Mouse (Mus musculus) ES-Bruce4 (cell line): ENCODE measurements around the gene Ankrd31.

Experiments
- CTCF ChIP-seq: IDR thresholded peaks from one replicate; pipeline ENCODE4 v1.8.1; 2011; ENCODE audit warnings: low read depth, low read length
- EP300 ChIP-seq: IDR thresholded peaks from 2 replicates; pipeline ENCODE4 v1.6.1; 2011; ENCODE audit warnings: low read depth, low read length; ENCODE audit not compliant: insufficient read depth

- TF ChIP-seq CTCF = no peak
- no peak for TF ChIP-seq EP300
Observed at GRCm38 (mm10) chr13:96742871-96743270, 5.2 kb upstream of the Ankrd31 start.
